Mouse (Mus musculus) liver, adult 2 months (tissue): ENCODE results near the gene Coq5. TPM values are rescaled to one million over a fixed set of nuclear protein-coding genes. Genes with fewer than 3 reads are reported as not detected.
A peak's percentile ranks its signal among the peaks of the same experiment; 100 is the strongest.

ENCODE experiments used
- DNase-seq: peaks from one replicate; pipeline ENCODE4 v3.0.0-alpha.2; 2011; ENCODE audit warnings: low read depth, low spot score; ENCODE audit errors: extremely low read depth
- H3K27ac ChIP-seq: fragments of 200-500 bp; replicated peaks from 2 replicates; pipeline ENCODE4 v1.5.1; 2012; ENCODE audit warnings: low read depth, mild to moderate bottlenecking, control low read depth, inconsistent platforms, low read length; ENCODE audit not compliant: insufficient read depth
- H3K27me3 ChIP-seq: fragments of 200-500 bp; 2 replicates; pipeline ENCODE4 v1.6.1; 2012; ENCODE audit warnings: mild to moderate bottlenecking, moderate library complexity, low read length, inconsistent platforms; ENCODE audit not compliant: control insufficient read depth, insufficient read depth
- H3K36me3 ChIP-seq: fragments of 200-500 bp; 2 replicates; pipeline ENCODE4 v1.6.1; 2012; ENCODE audit warnings: low read length, inconsistent platforms; ENCODE audit not compliant: control insufficient read depth, insufficient read depth
- H3K4me1 ChIP-seq: fragments of 200-500 bp; 2 replicates; pipeline ENCODE4 v1.6.1; 2011; ENCODE audit warnings: low read length; ENCODE audit not compliant: control insufficient read depth, insufficient read depth
- H3K4me3 ChIP-seq: fragments of 200-500 bp; 2 replicates; pipeline ENCODE4 v1.5.1; 2011; ENCODE audit warnings: low read depth, mild to moderate bottlenecking, control low read depth, low read length, moderate library complexity; ENCODE audit not compliant: insufficient read depth
- H3K79me2 ChIP-seq: fragments of 200-500 bp; 2 replicates; pipeline ENCODE4 v1.6.1; 2012; ENCODE audit warnings: inconsistent platforms, mild to moderate bottlenecking, low read length, moderate library complexity; ENCODE audit not compliant: control insufficient read depth, insufficient read depth
- H3K9ac ChIP-seq: fragments of 200-500 bp; 2 replicates; pipeline ENCODE4 v1.6.1; 2012; ENCODE audit warnings: low read depth, mild to moderate bottlenecking, control low read depth, inconsistent platforms, low read length
- CTCF ChIP-seq: fragments of 200-500 bp; IDR thresholded peaks from 2 replicates; pipeline ENCODE4 v1.5.1; 2011; ENCODE audit warnings: low read depth, low read length, control low read depth
- POLR2A ChIP-seq: fragments of 200-500 bp; IDR thresholded peaks from 2 replicates; pipeline ENCODE4 v1.6.1; 2011; ENCODE audit warnings: low read length, control low read depth; ENCODE audit not compliant: insufficient read depth; ENCODE audit errors: extremely low read depth
- WGBS: fragments of 180-500 bp; shearing (Covaris S2); methylation state at CpG from one replicate; pipeline ENCODE4 v1.1.7; 2018; 5-methylcytosine and 5-hydroxymethylcytosine counted together
- polyA plus RNA-seq: library from polyadenylated mRNA; depleted of rRNA; stranded (reverse); fragments of >200 nt; gene quantifications from 2 replicates; pipeline ENCODE4 v1.2.3, GENCODE M21; 2012
- total RNA-seq: library from RNA; depleted of rRNA; stranded (reverse); fragments of >200 nt; gene quantifications from 2 replicates; pipeline ENCODE4 v1.2.3, GENCODE M21; 2014

Coq5 gene
- total and polyA plus RNA-seq, 2 experiments = 13.7 to 20.7 TPM

GRCm38 (mm10) chr5:115240191-115240590, 39.3 kb upstream of the Coq5 start:
- Histone ChIP-seq H3K79me2 (no peaks in the 10 kb centered on the region), H3K4me1 (peaks cover 7% of the 10 kb centered on the region), H3K9ac (no peak overlapping the region), H3K36me3 (peaks cover 32% of the 10 kb centered on the region; the same call in 1 of the 2 replicates), H3K27ac (no peak overlapping the region), H3K4me3 (no peak overlapping the region), H3K27me3 (no peaks in the 10 kb centered on the region)
- DNase-seq = peak; percentile 64
- TF ChIP-seq POLR2A = no peak
- no peak for TF ChIP-seq CTCF
- WGBS = 45% methylated on average over 11 of the region's 11 CpGs

GRCm38 (mm10) chr5:115255472-115255871, 24.0 kb upstream of the Coq5 start:
- Histone ChIP-seq H3K9ac (no peak overlapping the region), H3K36me3 (peaks cover 38% of the 10 kb centered on the region), H3K27ac (no peak overlapping the region), H3K4me1 (no peaks in the 10 kb centered on the region), H3K4me3 (no peak overlapping the region), H3K79me2 (0 out of 2 replicates have a peak, but pooled peaks cover 1% of the 10 kb centered on the region), H3K27me3 (no peaks in the 10 kb centered on the region)
- no peak for DNase-seq
- WGBS = 88% methylated on average over 1 of the region's 1 CpGs
- TF ChIP-seq POLR2A (no peak), CTCF (no peak)

GRCm38 (mm10) chr5:115256909-115257546, 22.4 kb upstream of the Coq5 start:
- peaks cover 5% of the 10 kb centered on the region; the same call in 1 of the 2 replicates for H3K4me1 ChIP-seq
- DNase-seq = no peak
- H3K79me2 ChIP-seq = 0 out of 2 replicates have a peak, but pooled peaks cover 5% of the 10 kb centered on the region
- 78% methylated on average over 10 of the region's 10 CpGs for WGBS
- no peak overlapping the region for H3K9ac ChIP-seq
- TF ChIP-seq CTCF (no peak), POLR2A (no peak)
- H3K36me3 ChIP-seq = peaks cover 30% of the 10 kb centered on the region
- H3K27ac ChIP-seq = no peak overlapping the region
- no peaks in the 10 kb centered on the region for H3K27me3 ChIP-seq
- H3K4me3 ChIP-seq = no peak overlapping the region

- H3K4me3 ChIP-seq = no peak overlapping the region
- no peak overlapping the region for H3K9ac ChIP-seq
- peaks cover 5% of the 10 kb centered on the region; the same call in 1 of the 2 replicates for H3K4me1 ChIP-seq
- H3K36me3 ChIP-seq = peaks cover 27% of the 10 kb centered on the region
- H3K27ac ChIP-seq = no peak overlapping the region
- WGBS = 84% methylated on average over 6 of the region's 6 CpGs
- peaks cover 27% of the 10 kb centered on the region; the same call in 1 of the 2 replicates for H3K79me2 ChIP-seq
- no peaks in the 10 kb centered on the region for H3K27me3 ChIP-seq
- DNase-seq = no peak
- no peak for TF ChIP-seq CTCF
- TF ChIP-seq POLR2A = no peak
These were observed 19.1 kb upstream of the Coq5 start for GRCm38 (mm10) chr5:115260356-115260755.

- H3K9ac ChIP-seq = no peak overlapping the region
- TF ChIP-seq POLR2A (no peak), CTCF (no peak)
- peak; percentile 71 for DNase-seq
- no peak overlapping the region for H3K27ac ChIP-seq
- WGBS = 40% methylated on average over 8 of the region's 8 CpGs
- H3K36me3 ChIP-seq = peaks cover 19% of the 10 kb centered on the region
- H3K4me1 ChIP-seq = peaks cover 9% of the 10 kb centered on the region
- no peaks in the 10 kb centered on the region for H3K27me3 ChIP-seq
- peaks cover 32% of the 10 kb centered on the region for H3K79me2 ChIP-seq
- H3K4me3 ChIP-seq = no peak overlapping the region
These were observed 18.3 kb upstream of the Coq5 start for GRCm38 (mm10) chr5:115261141-115261540.

- H3K79me2 ChIP-seq = peaks cover 39% of the 10 kb centered on the region
- H3K4me3 ChIP-seq = no peak overlapping the region
- no peak for DNase-seq
- H3K9ac ChIP-seq = no peak overlapping the region
- TF ChIP-seq POLR2A (no peak), CTCF (no peak)
- no peaks in the 10 kb centered on the region for H3K27me3 ChIP-seq
- no peak overlapping the region for H3K27ac ChIP-seq
- H3K36me3 ChIP-seq = peaks cover 14% of the 10 kb centered on the region
- peaks cover 15% of the 10 kb centered on the region for H3K4me1 ChIP-seq
- 71% methylated on average over 1 of the region's 1 CpGs for WGBS
These were observed 17.6 kb upstream of the Coq5 start for GRCm38 (mm10) chr5:115261880-115262279.
